Mouse (Mus musculus) olfactory bulb, adult 2 months (tissue): ENCODE data around the gene Slco4a1. TPM values are rescaled to one million over a fixed set of nuclear protein-coding genes. Genes with fewer than 3 reads are reported as not detected.

Source experiments
- H3K27ac ChIP-seq: fragments of 200-500 bp; 2 replicates; pipeline ENCODE4 v1.5.1; 2012; ENCODE audit warnings: low read depth, low read length; ENCODE audit not compliant: insufficient read depth
- H3K4me1 ChIP-seq: fragments of 200-500 bp; 2 replicates; pipeline ENCODE4 v1.6.1; 2012; ENCODE audit warnings: low read length; ENCODE audit not compliant: control insufficient read depth, insufficient read depth
- H3K4me3 ChIP-seq: fragments of 200-500 bp; 2 replicates; pipeline ENCODE4 v1.5.1; 2012; ENCODE audit warnings: mild to moderate bottlenecking, low read depth, low read length, moderate library complexity; ENCODE audit not compliant: insufficient read depth
- CTCF ChIP-seq: fragments of 200-500 bp; IDR thresholded peaks from 2 replicates; pipeline ENCODE4 v1.5.1; 2012; ENCODE audit warnings: low read depth, mild to moderate bottlenecking, low read length, moderate library complexity; ENCODE audit not compliant: insufficient read depth
- POLR2A ChIP-seq: fragments of 200-500 bp; IDR thresholded peaks from 2 replicates; pipeline ENCODE4 v1.6.1; 2012; ENCODE audit warnings: mild to moderate bottlenecking, low read depth, low read length, moderate library complexity; ENCODE audit not compliant: insufficient read depth
- whole genome bisulfite sequencing: fragments of 180-500 bp; shearing (Covaris S2); methylation state at CpG from one replicate; pipeline ENCODE4 v1.1.7; 2018; 5-methylcytosine and 5-hydroxymethylcytosine counted together
- polyA plus RNA-seq: library from polyadenylated mRNA; stranded (reverse); fragments of >200 nt; gene quantifications from 2 replicates; pipeline ENCODE4 v1.2.4, GENCODE M21; 2012; ENCODE audit warnings: low replicate concordance; ENCODE audit not compliant: missing spikeins, insufficient read depth, insufficient read length

Gene Slco4a1
- polyA plus RNA-seq, 1 experiment = not detected

GRCm38 (mm10) chr2:180428331-180428730 lies 27.7 kb upstream of the Slco4a1 start:
- 33% methylated on average over 2 of the region's 2 CpGs for WGBS
- Histone ChIP-seq H3K4me1 (no peaks in the 10 kb centered on the region; the same call in 1 of the 2 replicates), H3K27ac (no peak overlapping the region), H3K4me3 (no peak overlapping the region)
- TF ChIP-seq POLR2A (no peak), CTCF (no peak)

- peaks cover 3% of the 10 kb centered on the region; the same call in 1 of the 2 replicates for H3K4me1 ChIP-seq
- no peak overlapping the region for H3K27ac ChIP-seq
- TF ChIP-seq CTCF = no peak
- no peak for TF ChIP-seq POLR2A
- 93% methylated on average over 11 of the region's 11 CpGs for WGBS
- no peak overlapping the region for H3K4me3 ChIP-seq
Measured at GRCm38 (mm10) chr2:180430648-180431047, 25.4 kb upstream of the Slco4a1 start.

GRCm38 (mm10) chr2:180432042-180432668 lies 23.9 kb upstream of the Slco4a1 start:
- no peak for TF ChIP-seq POLR2A
- TF ChIP-seq CTCF = peak; percentile 87
- Histone ChIP-seq H3K4me1 (peaks cover 4% of the 10 kb centered on the region; the same call in 1 of the 2 replicates), H3K4me3 (no peak overlapping the region), H3K27ac (no peak overlapping the region)
- WGBS = 22% methylated on average over 10 of the region's 10 CpGs

GRCm38 (mm10) chr2:180432751-180433150 lies 23.3 kb upstream of the Slco4a1 start:
- 78% methylated on average over 10 of the region's 10 CpGs for WGBS
- no peak for TF ChIP-seq POLR2A
- no peak for TF ChIP-seq CTCF
- H3K4me1 ChIP-seq = peaks cover 4% of the 10 kb centered on the region; the same call in 1 of the 2 replicates

DNA sequence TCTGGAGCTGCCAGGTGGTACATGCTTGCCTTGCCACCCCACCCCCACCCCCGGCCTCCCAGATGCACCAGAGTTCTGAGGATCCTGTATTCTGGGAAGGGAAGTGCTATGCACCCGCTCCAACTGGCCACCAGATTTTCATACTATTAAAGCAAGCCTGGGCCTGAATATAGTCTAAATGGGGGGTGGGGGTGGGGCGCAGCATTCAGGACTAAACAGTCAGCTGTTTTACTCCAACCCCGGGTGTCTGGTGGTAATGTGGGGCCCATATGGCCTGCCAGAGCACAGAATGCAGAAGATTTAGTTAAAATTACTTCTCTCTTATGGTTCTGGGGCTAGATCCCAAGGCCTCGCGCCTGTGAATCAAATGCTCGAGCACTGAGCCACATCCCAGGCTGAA lies 22.7 kb upstream of the Slco4a1 start:
- TF ChIP-seq POLR2A = no peak
- TF ChIP-seq CTCF = no peak
- WGBS = 85% methylated on average over 7 of the region's 7 CpGs
- no peak overlapping the region for H3K27ac ChIP-seq

More at GRCm38 (mm10) chr2:180432751-180433150, 23.3 kb upstream of the Slco4a1 start:
- Histone ChIP-seq H3K4me3 (no peak overlapping the region), H3K27ac (no peak overlapping the region)

DNA sequence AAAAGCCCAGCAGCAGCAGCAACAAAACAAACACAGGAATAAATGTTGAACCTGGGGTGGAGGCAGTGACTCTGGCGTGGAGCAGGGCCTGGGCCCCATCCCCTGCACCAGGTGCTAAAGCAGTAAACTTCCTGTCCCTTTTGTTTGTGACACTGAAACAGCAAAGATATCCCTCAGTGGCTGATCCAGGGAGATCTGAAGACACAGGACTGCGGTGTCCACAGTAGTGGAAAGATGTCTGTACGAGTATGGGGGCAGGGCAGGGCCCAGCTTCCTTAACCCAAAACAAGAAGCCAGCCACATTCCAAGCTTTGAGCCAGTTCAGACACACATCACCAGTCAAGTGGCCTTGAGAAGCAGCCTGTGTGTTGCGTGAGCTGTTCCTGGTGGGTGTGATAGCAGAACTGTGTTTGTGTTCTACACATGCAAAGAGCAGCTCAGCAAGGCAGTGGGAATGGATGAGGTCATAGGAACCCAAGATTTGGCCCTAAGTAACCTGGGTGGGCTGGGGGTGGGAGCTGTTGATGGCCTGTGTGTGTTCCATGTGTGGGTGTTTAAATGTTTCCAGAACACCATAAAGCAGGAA lies 20.6 kb upstream of the Slco4a1 start:
- Histone ChIP-seq H3K4me1 (peaks cover 4% of the 10 kb centered on the region; the same call in 1 of the 2 replicates), H3K4me3 (no peak overlapping the region), H3K27ac (no peak overlapping the region)
- WGBS = 87% methylated on average over 4 of the region's 4 CpGs
- TF ChIP-seq POLR2A (no peak), CTCF (no peak)

More for the DNA sequence above, 22.7 kb upstream of the Slco4a1 start:
- Histone ChIP-seq H3K4me3 (no peak overlapping the region), H3K4me1 (peaks cover 4% of the 10 kb centered on the region; the same call in 1 of the 2 replicates)

DNA sequence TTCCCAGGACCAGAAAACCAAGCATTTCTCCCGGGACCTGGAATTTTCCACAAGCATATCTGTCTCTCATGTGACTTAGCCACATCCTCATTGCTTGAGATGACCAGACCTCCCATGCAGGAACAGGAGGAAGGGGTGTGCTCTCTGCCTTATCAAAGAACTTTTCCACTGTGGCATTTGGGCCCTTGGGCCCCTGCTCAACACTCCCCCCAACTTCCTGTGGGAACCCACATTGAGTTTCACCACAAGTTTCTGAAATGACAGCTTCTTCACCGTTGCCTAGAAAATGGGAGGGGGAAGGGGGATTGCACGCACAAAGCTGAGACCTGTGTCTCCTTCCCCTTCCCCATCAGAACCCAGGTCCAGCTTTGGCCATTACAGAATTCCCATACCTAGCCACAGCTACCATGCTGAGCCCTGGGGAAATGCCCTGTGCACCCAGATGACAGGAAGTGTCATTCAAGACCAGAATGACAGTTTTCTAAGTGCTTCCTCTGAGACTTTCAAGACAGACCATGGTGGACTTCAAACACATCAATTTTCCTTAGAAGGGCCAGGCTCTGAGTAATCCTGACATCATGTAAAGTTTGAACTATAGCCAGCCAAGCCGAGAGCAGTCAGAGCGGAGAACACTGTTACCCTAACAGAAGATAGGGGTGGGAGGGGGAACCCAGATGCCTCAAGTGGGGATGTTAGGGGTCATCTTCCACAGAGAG lies 18.7 kb upstream of the Slco4a1 start:
- H3K27ac ChIP-seq = no peak overlapping the region
- no peak for TF ChIP-seq POLR2A
- H3K4me3 ChIP-seq = no peak overlapping the region
- WGBS = 83% methylated on average over 5 of the region's 5 CpGs
- H3K4me1 ChIP-seq = peaks cover 4% of the 10 kb centered on the region; the same call in 1 of the 2 replicates

DNA sequence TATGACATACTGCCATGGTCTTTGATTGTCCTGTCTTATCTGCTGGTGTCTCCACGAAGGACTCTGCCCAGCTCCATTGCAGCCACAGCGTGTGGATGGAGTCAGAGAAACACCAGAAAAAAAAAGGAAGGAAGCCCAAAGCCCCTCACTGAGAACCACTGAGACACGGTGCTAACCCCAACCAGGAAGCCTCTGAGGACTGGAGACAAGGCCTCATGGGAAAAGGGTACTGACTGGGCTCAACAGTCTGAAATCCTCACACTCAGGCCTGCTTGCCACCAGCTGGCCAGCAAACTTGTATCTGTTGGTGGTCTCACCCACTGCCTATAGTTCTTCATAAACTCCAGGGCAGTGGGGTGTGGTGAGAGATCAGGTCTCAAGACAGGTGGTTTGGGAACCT lies 16.3 kb upstream of the Slco4a1 start:
- TF ChIP-seq POLR2A (no peak), CTCF (no peak)
- WGBS = 92% methylated on average over 3 of the region's 3 CpGs
- Histone ChIP-seq H3K4me1 (peaks cover 4% of the 10 kb centered on the region; the same call in 1 of the 2 replicates), H3K27ac (no peak overlapping the region), H3K4me3 (no peak overlapping the region)

- TF ChIP-seq POLR2A (no peak), CTCF (no peak)
- no peak overlapping the region for H3K4me3 ChIP-seq
- H3K4me1 ChIP-seq = no peaks in the 10 kb centered on the region; the same call in 1 of the 2 replicates
- H3K27ac ChIP-seq = no peak overlapping the region
- 42% methylated on average over 9 of the region's 9 CpGs for WGBS
Measured at GRCm38 (mm10) chr2:180440596-180441332, 15.3 kb upstream of the Slco4a1 start.
